Mouse (Mus musculus): ENCODE results near the gene Nek7. TPM values are rescaled to one million over a fixed set of nuclear protein-coding genes. Genes with fewer than 3 reads are reported as not detected.

Gene Nek7
- total RNA-seq, 2 experiments from 2014 or later: 51.1 to 51.8 TPM

DNA sequence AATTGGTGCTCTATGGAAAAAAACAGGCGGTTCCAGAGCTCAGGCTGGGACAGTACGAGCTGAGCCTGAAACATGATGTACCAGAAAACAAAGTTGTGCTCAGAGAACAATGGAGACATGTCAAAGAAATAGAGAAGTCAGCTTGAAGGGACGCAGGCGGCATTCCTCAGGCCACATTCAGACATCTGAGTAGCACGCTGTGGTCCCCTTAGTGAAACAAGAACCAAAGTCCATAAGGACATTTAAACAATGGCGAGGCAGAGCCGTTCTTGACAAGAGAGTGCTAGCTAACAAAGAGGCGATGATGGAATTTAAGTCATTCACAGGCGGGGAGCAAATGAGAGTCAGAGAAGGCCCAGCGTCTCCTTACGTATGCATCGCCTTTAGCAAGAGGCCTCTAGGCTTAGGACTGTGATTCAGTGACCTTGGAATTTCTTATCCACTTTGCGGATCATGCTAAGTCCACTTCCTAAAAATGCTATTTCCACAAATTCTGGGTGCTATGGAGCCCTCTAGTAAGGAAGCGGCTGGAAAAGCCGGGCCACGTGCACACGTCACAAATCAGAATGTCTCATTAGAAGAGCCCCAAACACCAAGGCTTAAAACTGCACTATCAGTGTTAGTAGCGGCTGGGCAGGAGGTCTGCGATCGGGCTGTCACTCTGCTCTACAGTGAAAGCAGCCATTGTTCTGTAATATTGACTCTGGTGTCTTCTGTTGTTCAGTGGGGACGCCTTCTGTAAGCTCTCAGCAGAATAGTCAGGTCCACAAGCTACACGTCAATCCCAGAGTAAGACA lies 48.2 kb downstream of the Nek7 start:
- no peak for DNase-seq (ENCODE audit: low spot score in 2 of 2)

DNA sequence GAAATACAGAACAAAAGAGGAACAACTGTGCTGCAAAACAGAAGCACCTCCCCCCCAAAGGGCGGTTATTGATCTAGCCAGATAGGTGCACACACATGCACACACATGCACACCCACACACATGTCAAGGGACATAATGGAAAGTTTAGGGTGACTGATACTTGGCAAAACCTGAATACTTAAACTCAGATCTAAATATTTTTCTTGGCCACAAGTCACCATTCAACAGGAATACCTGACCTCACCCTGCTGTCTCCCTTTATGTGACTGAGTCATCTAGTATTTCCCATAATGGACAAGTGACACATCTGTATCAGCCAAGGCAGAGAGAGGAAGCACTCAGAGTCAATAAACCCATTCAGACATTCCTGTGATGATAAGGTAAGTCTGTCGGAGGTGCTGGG lies 48.9 kb downstream of the Nek7 start:
- no peak for DNase-seq (ENCODE audit: low spot score in 2 of 2)

DNA sequence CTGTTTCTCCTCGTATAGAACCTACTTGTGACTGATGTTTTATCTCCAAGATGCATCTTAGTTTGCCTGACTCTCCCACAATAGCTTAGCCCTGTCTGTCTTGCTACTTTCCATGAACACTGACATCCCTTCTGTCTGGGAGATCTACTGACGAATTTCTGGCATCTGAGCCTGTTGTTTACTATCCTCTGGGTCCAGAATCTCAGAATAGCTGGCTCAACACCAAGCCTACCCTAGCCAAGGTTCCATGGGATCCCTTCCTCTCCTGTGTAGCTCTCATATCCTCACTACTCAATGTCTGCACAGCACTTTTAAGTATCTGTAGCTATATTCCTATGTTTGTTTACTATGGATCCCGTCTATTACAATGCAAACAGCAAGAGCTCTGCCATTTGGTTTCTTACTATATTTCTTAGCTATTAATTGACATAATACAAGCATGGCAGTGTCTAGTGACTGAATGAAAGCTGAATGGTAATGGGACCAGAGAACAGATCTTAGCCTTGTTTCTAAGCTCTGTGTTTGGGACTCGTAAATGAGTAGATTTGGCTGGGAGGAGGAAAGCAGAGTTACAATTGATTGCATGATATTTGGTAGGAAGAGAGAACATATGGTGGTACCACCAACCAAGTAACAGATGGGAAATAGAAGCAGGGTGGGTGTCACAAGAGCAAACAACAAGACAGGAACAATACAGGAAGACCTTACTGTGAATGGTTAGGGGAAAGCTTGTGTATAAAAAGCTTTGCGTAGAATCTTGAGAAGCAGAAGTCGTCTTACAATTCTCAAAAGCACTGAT lies 51.3 kb downstream of the Nek7 start:
- DNase-seq (ENCODE audit: low spot score in 2 of 2): no peak

DNA sequence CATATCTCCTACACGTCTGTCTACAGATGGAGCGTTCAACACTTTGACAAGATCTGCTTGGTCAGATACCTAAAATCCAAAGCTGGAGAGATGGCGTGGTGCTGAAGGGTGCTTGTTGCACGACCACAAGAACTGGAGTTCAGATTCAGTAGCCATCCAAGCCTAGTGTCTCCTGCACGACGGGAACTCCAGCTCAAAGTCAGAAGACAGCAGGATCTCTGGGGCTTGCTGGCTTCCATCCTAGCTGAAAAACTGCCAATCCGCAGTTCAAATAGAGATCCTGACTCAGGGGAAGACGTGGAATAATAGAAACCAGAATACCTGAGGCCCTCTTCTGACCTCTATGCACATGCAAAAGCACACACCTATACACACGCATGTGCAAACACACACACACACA lies 52.0 kb downstream of the Nek7 start:
- no peak for DNase-seq (ENCODE audit: low spot score in 2 of 2)

DNA sequence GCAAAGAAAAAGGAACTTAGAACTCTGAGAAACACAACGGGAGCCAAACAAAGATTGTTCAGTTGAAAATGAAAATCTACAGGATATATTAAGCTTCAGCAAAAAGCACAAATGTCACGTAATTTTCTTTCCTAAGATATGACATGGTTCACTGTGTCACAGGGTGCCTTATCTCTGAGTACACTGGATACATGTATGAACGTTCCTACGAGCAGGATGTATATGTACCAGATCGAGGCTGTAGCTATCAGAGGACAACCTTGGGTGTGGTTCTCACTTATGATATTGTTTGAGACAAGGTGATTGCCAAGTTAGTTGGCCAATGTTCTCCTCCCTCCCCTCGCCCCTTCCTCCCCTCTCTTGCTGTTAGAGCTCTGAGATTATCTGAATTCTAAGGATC lies 55.3 kb downstream of the Nek7 start:
- DNase-seq (ENCODE audit: low spot score in 2 of 2): no peak

DNA sequence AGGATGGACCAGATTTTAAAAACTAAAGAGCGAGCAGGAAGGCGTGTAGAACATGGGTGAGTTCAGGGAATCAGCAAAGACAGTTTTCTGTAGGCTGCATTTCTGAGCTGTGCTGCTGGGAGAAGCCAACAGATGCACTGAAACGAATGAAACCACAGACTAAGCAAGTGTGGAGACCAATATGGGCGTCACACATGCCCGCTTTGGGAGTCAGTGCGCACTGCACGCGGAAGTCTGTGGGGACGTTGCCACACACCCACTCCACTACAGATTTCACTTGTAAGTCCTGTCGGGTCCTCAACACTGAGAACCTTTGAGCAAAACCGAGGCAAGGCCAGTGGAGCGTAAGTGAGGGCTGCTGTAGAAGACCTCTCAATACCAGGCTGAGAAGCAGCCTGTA lies 59.2 kb downstream of the Nek7 start:
- no peak for DNase-seq (ENCODE audit: low spot score in 2 of 2)

DNA sequence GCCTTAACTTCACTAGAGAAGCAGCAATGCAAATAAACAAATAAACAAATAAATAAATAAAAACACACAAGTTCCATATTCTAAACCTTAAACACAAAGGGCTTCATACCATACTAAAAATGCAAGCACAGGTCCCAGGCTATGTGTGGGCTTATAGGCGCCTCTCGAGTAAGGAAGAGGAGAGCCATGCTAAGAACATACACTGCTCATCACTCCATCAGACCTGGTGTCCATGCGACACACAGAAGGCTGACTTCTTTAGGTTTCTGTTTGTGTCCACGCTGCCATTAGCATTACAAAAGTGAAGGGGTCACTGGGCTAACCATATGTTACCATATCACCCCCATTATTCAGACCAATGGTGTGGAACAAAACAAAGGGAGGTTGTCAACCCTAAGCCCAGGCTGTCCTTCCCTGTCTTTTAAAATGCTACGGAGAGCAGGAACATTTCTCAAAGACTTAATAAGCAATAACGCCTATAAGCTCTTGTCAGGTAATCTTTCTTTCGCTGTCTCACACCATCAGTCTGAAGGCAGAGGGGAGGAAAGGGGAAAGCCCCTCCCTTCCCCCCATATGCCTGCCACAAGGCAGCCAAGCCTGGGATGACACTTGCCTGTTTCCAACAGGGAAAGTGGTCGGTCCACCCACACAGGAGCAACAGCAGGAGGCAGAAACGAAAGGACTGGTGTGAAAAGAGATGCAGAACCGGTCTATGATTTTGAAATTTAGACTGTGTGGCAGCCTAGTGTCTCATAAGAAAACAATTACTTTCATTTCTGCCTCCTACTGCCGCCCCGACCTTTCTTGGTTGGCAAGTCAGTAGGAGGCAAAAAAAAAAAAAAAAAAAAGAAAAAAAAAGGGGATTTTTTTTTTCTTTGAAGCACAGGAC lies 60.5 kb downstream of the Nek7 start:
- no peak for DNase-seq (ENCODE audit: low spot score in 2 of 2)

DNA sequence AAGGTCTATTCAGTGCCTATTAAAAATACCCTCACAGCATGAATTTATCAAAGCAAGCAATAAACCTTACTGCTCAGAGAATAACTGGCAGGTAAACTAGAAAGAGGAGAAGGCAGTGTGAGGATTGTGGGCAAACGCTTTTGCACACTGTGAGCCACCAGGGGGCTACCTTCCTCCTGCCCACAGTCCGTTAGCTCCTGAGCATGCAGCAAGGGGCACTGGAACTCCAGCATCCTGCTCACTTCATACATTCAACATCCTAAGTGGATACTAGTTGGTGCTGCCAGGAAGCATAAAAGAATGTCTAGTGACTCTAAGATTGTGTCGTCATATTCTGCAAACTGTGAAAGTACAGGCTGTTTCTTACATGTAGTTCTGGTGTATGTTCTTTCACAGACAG lies 61.6 kb downstream of the Nek7 start:
- DNase-seq (ENCODE audit: low spot score in 2 of 2): no peak

DNA sequence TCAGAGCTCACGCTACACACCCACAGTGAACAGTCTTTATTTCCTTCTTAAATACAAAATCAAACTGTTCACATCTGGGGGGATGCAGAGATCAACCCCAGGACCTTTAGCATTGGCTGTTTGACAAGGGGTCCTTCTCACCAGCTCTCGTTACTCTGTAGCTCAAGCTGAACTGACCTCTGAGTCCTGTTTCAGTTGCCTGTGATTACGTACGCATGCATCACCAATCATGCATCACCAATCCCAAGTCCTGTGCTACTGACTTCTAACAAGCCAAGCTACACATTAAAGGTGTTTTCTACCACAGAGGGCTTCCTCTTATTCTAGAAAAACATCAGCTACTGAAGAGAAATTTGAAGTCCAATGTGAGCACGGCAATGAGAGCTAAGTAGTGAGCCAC lies 65.0 kb downstream of the Nek7 start:
- no peak for DNase-seq (ENCODE audit: low spot score in 2 of 2)

DNA sequence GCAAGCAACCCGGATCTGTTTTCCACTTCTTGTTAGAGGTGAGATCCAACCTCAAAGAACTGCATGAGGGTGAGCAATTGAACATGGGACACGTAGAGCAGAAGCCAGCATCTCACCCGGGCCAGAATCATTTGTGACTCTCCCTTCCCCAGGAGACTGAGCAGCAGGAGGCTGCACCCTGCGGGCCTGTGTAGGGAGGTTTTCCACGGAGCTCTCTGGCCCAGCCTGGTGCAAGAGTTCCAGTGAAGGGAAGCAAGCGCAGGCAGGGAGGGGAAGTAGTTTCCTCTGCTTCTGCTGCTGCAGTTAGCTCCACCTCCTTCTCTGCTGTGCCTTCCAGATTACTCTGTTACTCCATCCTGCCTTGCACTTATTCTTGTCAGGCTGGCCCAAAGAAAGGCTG lies 69.8 kb downstream of the Nek7 start:
- DNase-seq (ENCODE audit: low spot score in 2 of 2): no peak

DNA sequence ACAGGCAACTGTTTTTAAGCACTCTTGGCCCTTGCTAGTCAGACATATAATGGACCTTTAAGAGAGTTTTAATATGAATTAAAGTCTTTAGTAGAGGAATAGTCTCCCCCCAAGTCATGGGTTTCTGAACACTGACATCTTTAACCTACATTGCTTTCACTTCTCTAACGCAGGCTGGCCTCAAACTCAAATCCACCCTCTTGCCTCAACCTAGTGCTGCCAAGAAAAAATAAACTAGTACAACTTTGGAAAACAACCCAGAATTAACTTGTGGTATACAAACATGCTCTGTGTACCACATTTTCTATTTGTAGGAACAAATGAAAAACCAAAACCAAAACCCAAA lies 77.8 kb downstream of the Nek7 start:
- DNase-seq (ENCODE audit: low spot score in 2 of 2): no peak

DNA sequence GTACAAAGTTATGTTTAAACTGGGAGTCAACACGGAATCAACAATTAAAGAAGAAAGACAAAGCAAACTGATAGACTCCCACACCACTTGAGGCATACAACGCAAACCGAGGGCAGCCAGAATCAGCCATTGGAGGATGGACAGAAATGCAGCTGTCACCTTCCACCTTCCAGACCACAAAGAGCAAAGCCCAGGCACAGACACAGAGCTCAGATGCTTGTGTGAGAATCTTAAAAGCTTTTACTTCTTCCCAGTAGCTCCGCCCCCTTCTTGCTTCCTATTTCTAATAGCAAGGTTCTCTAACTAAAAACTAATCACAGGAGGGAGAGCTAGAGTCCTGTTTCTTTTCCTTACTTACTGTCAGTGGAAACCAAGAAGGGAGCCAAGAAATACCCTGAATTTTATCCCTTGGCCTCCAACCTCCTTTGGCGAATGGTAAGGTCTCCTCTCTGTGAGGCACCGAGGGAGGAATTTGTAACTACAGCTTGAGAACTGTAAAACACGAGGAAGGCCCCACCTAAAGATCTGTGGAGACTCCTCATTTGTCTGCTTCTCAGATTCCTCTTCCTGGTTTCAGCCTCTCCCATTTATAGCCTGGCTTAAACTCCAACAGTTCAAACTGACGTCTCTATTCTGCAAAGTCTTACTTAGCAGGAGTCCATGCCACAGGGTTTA lies 78.3 kb downstream of the Nek7 start:
- DNase-seq (ENCODE audit: low spot score in 2 of 2): no peak

DNA sequence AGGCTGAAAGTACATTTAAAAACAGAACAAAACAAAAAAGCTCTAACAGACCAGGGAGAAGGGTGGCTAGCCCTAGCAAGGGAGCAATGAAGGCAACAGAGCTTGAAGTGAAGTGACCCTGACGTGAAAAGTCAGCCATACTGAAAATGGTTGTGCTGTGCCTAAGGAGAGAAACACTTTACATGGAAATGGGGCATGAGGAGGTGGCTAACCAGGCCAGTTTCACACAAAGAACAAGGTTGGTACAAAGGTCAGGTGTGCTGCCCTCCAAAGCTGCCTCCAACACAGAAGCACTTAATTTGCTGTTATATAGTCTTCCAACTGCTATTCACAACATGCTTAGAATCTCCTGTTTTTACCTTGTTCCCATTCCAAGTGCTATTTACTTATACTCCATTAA lies 80.2 kb downstream of the Nek7 start:
- no peak for DNase-seq (ENCODE audit: low spot score in 2 of 2)

DNA sequence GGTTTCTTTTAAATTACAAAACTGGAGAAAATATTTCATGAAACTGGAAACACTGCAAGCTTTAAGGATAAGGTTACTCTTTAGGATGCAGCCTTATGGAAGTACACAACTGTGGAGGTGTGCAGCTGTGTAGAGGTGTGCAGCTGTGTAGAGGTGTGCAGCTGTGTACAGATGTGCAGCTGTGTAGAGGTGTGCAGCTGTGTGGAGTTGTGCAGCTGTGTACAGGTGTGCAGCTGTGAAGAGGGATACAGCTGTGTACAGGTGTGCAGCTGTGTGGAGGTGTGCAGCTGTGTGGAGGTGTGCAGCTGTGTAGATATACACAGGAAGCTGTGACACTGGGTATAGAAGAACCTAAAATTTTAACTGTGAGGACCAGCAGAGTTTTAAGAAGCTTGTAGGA lies 81.7 kb downstream of the Nek7 start:
- DNase-seq (ENCODE audit: low spot score in 2 of 2): no peak

DNA sequence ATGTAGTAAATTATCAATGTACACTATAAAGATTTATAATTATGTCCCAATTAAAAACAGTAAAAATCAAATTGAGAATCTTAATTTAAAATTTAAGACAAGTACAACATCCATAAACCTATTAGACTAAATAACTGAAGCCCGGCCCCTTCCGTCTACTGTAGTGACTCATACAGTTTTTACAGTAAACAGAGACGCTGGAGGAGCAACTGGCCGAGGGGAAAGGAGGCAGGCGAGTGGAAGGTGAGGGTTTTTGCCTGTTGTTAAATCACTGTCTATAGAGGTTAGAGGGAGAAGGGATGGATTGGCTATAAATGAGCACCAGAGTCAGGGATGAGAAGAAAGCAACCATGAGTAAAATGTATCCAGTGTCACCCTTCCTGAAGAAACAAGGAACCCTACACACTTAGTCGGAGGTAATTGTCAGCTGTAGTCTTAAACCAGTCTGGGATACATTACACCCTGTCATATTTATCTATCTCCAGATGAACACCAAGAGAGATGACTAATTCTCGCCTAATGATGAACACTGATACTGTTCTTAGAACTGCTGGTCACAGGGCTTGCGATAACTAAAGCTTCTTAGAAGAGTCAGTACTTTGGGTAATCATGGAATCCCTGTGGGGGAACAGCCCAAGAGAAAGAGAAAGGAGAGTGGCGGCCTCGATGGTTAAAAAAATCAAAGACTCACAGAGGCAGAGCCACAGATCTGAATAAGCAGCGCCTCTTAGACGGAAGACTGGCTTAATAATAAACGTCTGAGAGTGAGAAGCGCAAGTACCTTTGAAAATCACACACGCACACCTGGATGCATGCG lies 84.0 kb downstream of the Nek7 start:
- DNase-seq (ENCODE audit: low spot score in 2 of 2): no peak

DNA sequence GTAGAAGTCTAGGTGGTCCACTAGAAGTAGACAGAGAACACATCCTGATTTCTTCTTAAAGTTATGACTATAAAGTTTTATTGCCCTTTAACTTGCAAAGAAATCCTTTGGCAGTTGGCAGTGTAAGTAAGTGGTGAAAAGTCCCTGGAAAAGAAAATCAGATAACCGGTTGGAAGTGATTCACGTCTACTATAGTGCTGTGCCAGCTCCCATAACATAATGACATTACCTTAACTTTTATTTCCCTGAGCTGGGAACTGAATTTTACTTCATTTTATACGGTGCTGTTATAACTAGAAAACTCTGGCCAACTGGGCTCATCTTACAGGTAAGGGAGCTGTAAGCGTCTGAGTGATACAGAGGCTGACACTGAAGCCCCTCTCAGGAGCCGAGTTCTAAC lies 89.3 kb downstream of the Nek7 start:
- DNase-seq (ENCODE audit: low spot score in 2 of 2): no peak

DNA sequence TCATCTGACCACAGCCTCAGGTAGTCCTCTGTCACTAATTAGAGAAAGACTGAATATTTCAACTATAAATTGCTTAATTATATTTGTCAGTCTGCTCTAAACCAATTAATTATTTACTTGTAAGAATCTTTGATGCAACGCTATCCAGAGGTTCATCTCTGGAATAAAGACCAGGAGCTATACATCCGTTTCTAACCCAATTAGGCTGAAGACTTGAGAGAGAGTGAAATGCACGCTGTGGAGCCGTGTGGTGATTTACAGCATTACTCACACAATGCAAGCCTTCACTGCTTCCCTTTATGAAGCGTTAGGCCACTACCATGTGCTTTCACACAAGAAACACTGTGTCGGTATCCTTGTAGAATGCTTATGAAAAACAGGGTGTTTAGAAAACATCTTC lies 96.0 kb downstream of the Nek7 start:
- no peak for DNase-seq (ENCODE audit: low spot score in 2 of 2)

DNA sequence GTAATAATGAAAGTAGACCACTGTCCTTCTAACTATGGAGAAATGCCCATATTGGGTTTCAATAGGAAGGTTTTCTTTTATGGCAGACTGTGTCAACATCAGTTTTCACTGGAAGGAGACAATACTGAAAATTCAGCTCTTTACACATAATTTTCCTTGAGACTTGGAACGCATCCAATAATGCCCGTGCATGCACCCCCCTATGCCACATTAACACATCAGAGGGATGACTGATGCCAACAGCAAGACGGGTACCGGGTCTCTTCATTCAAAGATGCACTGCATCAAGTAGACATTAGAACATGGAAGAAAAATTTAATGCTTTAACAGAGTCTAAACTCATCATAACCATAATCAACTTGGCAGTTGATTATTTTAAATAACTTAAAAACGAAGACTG lies 101.7 kb downstream of the Nek7 start:
- DNase-seq (ENCODE audit: low spot score in 2 of 2): no peak

DNA sequence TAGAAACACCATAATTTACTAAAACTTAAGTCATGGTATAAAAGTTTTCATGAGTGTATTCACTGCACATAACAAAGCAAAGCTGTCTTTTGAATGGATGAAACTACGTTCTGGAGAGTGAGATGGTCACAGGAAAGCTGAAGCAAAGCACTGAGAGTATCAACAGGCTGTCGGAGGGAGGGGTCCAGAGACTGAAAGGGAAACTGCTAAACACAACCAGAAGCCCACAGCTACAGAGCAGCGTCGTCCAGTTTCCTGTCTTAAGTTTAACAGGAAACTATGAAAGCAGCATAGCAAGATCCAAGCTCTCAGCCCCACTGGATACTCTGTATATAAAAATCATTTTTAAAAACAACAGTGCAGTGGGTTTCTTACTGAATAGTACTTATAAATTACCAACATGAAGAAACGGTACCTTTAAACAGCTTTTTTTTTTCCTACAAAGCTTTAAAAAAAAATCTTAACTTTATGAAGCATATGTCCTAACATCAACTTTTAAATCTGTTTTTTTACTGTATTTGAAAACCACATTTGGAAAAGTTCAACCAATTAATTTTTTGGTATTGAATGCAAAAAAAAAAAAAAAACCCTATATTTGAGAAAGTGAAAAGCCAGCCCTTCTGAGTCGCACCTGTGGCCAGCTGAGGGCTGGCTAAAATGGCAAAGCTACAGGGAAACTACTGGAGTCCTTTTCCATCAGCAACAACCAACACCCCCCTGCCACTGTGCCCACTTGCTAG lies 102.4 kb downstream of the Nek7 start:
- no peak for DNase-seq (ENCODE audit: low spot score in 2 of 2)

DNA sequence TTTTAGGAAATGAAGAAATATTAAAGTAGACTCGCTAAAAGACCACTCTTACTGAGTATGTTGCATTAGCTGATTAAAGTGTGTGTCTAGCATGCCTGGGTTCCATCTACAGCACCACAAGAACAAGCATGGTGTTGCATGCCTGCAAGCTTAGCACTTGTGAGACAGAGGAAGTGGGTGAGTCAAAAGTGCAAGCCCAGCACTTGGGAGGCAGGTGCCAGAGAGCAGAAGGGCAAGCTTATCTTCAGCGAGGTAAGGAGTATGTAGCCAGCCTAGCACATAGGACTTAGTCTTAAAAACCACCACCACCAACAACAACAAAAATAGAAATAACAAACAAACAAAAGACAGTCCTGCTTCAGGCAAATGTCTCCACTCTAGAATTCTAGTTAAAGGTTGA lies 103.0 kb downstream of the Nek7 start:
- DNase-seq (ENCODE audit: low spot score in 2 of 2): no peak

Data from adrenal gland, postnatal 4 days (tissue).